Mouse (Mus musculus): ENCODE data around the gene Arhgap6. TPM values are rescaled to one million over a fixed set of nuclear protein-coding genes. Genes with fewer than 3 reads are reported as not detected.

Arhgap6 gene
- polyA plus RNA-seq, 1 experiment from 2014 or later: 1.4 TPM

- Histone ChIP-seq H3K36me3 (no peaks in the 10 kb centered on the region), H3K27me3 (peaks cover 3% of the 10 kb centered on the region; the same call in 1 of the 2 replicates)
Measured at GRCm38 (mm10) chrX:169338213-169338612, 543.3 kb downstream of the Arhgap6 start.

More at GRCm38 (mm10) chrX:169338213-169338612, 543.3 kb downstream of the Arhgap6 start:
- Histone ChIP-seq H3K9ac (no peak overlapping the region), H3K9me3 (replicated peaks) (no peaks in the 10 kb centered on the region), H3K4me2 (replicated peaks) (no peak overlapping the region), H3K4me1 (no peaks in the 10 kb centered on the region), H3K27ac (no peak overlapping the region), H3K4me3 (no peak overlapping the region)
- 84% methylated on average over 3 of the region's 3 CpGs for WGBS
- no peak for ATAC-seq (ENCODE audit: low FRiP score)

Other genes starting within 250 kb of the Arhgap6 start
- 0.46 and 0.54 TPM in 2 replicates for gene Frmpd4, start 217.9 kb upstream of the Arhgap6 start, polyA plus RNA-seq (2016; fragmentation: Nextera tagmentation; extraction: Ambion mirVana)
- gene Msl3, start 121.2 kb upstream of the Arhgap6 start, polyA plus RNA-seq (2016; fragmentation: Nextera tagmentation; extraction: Ambion mirVana): 26.5 and 27.3 TPM in 2 replicates